Mouse (Mus musculus): ENCODE measurements around the gene Fam229b.

Fam229b gene

DNA sequence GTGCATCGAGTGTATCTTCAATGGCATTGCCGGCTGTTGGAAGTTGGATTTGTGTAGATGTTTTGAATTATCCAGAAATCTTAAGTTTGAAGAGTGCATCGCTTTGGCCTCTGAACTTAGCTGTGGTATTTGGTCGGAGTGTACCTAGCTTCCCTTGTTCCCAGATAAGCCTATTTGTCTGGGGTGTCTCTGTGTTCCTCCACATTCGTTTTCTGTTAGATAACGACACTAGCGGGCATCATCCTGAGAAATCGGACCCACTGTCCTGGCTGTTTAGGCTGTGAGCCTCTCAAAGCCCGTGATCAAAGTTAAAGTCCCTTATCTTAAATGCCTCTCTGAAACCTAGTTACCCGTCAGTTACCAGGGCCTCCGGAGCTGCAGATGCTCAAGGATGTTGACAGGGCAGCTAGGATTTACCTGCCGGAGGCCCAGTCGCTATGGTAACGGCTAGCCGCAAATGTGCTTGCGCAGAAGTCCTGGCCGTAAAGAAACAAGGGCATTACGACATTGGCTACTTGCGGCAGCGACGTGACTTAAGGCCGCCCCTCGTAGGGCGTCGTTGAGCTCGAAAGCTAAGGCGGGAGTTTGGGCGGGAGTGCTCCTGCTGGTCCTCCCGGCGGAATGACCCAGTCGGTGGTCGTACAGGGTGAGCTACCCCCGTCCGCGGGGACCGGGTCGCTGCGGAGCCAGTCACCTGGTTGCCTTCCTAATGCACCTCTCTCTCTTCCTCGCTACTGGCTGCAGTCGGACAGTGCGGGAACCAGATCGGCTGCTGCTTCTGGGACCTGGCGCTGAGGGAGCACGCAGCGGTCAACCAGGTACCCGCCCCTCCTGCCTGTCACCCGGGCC is at the start of gene Fam229b, which contains the start of gene Tube1:
TSS of gene Fam229b (minus strand) at position 453 of the 849 bp plus-strand sequence.
TSS of gene Tube1 (plus strand) at position 515 of the 849 bp plus-strand sequence.
- DNase-seq = peak; percentile 88

DNA sequence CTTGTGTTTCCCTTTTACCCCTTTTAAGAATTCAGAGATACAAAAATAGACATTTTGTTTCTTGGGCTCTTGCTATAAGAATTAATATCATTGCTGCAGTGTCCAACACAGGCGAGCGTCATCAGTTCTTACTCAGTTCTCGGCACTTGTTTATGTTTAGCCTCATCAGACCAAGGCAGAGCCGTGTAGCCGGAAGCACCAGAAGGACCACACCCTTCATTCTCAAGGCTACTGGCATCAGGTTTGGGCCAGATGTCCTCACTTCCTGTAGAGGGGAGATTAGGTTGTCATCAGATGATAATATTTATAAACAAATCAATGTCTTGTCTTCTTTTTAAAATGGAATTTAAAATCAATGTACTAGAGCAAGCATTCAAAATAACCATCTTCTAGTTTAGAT is 43.3 kb upstream of the Fam229b start:
- no peak for DNase-seq

DNA sequence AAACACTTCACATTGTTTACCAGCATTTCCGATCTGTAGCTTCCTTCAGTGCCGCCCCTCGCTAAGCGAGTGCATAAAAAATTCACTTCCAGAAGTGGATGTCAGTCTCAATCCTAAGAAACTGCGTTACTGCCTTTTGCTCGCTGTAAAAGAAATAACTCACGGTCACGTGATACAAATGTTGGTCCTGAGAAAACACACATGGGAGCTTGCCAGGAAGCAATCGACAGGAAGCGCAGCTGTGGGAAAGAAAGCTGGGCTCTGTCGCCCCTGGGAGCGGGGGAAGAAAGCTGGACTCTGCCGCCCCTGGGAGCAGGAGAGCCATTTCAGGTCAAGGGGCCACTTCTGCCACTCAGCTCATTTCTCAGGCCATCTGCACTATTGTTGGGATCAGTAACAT is 39.4 kb upstream of the Fam229b start:
- peak; percentile 14 for DNase-seq

DNA sequence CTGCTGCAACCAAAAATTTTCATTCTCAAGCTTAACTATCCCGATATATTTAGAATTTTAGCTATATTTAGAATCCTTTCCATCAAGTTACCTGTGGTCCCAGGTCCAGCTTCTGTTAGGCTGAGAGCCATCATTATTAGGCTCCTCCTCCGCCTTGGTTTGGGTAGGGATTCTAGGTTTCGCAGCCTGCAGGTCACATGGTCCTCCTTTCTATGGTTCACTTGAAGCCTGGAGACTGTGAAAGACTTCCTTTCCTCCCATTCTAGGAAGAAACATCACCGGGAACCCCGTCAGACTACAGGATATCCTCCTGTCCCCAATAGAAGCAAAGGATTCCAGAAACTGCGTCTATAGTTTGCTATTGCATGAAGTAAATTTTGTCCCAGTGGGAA is 38.8 kb upstream of the Fam229b start:
- no peak for DNase-seq

DNA sequence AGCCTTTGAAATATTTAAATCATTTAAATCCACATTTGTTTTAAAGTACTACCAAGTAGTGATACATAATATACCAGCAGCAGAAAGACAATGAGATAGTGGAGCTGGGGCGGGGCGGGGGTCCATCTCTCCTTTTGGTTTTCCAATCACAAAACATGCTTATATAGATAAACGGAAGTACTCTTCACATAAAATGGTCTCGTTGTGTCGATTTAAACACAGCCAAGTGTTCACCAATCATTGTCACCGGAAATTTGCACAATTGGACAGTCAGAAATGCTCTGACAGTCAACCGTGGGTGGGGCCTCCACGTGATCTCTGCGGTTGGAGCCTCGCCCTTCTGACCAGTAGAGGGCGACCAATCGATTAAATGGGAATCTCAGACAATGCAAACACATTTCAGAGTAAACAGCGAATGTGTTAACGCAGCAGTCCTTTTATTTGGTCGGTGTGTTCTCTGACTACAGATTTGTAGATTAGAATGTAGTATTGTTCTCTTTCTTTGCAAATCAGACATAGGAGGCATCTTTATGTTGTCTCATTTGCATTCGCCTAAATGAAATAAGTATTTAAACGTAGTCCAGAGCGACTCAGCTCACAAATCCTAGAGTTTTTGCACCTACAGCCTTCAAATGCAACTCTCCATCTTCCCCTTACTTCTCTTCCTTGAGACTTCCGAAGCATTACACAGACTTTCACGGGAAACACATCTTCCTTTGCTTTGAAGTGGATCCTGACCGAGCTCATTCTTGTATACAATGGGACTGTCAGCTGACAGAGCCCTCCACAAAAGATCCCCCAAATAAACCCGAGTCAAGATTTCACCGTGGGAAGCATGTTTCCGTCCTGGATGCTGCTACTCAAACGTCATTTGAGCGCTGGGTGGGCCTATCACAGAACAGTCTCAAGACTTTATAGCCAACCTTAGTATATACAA is 38.2 kb upstream of the Fam229b start:
- DNase-seq = peak; percentile 85

DNA sequence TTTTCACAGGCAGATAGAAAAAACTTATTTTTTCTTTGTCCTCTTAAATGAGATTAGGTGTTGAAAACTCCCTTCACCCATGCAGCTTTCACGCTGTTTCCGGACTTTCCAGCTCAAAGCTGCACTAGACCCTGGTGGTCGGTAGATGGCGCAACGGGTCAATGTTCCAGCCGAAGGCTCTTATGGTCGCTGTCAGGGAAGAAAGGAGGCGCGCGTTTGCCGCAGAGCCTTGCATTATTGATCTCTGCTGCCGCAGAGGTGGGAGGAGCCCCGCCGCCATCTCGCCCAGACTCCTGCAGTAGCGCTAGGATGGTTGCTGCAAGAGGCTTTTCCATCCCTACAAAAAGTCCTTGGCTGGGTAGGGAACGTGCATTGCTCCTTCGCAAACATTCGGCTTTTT is 37.4 kb upstream of the Fam229b start:
- DNase-seq = peak; percentile 88

DNA sequence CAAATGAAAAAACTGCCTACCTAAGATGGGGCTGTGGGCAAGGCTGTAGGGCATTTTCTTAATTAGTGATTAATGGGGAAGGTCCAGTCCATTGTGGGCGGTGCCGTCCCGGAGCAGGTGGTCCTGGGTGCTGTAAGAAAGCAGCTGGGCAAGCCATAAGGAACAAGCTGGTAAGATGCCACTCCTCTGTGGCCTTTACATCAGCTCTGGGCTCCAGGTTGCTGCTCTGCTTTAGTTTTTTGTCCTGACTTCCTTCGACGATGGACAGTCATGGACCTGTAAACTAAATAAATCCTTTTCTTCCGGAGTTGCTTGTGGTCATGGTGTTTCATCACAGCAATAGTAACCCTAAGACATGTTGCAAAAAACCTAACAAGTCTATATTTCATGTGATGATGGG is 37.0 kb upstream of the Fam229b start:
- DNase-seq = no peak

DNA sequence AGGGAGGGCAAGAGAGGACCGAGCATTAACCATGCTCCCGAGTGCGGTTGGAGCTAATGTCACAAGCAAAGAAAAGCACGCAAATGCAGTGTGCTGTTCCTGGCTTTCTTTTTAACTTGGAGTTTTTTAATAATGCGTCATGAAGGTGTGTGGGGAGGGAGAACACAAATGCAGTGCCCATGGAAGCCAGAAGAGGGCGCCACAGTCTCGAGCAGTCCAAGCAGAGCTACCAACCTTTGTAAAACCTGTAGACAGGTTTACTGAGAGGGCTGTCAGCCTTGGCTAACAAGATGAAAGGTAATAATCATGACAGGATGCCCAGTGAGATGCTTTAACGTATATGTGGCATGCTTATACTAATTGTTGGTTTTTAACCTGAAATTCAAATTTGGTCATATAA is 36.5 kb upstream of the Fam229b start:
- peak; percentile 68 for DNase-seq

DNA sequence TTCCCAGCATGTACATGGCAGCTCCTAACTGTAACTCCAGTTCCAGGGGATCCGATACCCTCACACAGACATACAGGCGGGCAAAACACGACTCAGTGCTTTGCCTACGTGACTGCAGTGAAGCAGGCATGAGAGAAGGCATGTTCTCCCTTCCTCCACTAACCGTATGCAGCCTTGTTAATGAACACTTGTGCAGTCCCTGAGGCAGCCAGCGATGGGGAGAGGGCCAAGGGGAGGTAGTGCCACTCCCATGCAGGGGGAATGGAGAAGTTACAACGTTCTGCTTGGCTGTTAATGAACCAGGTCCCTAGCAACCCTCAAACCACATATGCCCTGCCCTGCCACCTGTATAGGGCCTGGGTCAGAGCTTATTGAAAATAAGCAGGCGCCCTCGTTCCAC is 35.9 kb upstream of the Fam229b start:
- no peak for DNase-seq

DNA sequence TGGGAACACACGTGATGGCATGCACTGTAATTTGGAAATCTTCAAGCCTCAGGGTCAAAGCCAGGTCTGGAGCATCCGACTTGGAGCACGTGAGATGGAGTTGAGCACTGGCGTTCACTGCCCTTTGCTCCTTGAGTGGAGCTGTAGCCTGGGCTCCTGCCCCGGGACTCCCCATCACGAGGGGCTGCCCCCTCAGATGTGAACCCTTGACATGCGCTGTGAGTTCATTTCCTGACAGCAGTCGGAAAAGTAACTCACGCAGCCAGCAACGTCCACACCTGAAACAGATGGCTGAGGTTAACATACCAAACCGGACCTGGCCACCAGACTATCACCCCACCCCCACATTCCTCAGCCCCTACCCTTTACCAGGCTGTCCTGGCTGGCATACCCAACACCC is 33.9 kb upstream of the Fam229b start:
- DNase-seq = no peak

DNA sequence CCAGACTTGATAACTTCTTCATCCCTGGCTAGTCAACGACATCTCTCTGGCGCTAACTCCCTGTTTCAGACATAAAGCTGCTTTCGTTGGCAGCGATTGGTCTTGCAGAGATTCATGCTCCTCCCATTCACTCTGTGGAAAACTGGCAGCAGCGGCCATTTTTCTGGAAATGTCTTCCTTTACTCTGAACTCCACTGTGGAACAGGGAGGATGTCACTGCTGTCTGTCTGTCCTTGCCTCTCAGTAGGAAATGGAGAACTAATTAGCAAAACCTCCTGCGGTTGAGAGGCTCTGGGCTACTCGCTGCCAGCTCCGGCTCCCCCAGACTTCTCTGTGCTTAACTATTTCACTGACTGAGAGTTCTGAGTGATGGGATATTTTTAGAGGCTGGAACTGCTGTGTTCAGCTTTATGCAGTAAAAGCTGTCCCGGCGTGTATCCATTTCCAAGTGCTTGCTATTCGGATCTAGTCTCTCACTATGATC is 32.0 kb upstream of the Fam229b start:
- DNase-seq = no peak

DNA sequence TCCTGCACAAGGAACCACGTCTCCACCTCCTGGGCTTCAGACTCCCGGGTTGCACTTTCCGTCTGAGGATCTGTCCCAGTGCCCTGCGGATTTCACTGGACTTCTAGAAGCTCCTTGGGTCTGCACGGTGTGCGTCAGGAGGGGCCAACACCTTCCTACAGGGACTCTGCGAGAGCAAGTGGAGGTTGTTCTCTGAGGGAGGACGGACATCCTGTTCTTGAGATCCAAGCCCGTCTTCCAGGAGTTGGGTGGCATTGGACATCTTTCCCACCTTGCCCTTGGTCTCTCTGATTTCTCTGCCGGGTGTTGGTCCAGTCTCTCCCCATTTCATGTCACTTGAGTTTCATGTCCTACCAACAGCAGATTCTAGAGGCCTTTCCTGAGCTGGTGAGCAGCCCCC is 30.0 kb upstream of the Fam229b start, which contains the start of gene Ccn6:
TSS of gene Ccn6 (minus strand) at position 101 of the 400 bp plus-strand sequence.
- DNase-seq = no peak

DNA sequence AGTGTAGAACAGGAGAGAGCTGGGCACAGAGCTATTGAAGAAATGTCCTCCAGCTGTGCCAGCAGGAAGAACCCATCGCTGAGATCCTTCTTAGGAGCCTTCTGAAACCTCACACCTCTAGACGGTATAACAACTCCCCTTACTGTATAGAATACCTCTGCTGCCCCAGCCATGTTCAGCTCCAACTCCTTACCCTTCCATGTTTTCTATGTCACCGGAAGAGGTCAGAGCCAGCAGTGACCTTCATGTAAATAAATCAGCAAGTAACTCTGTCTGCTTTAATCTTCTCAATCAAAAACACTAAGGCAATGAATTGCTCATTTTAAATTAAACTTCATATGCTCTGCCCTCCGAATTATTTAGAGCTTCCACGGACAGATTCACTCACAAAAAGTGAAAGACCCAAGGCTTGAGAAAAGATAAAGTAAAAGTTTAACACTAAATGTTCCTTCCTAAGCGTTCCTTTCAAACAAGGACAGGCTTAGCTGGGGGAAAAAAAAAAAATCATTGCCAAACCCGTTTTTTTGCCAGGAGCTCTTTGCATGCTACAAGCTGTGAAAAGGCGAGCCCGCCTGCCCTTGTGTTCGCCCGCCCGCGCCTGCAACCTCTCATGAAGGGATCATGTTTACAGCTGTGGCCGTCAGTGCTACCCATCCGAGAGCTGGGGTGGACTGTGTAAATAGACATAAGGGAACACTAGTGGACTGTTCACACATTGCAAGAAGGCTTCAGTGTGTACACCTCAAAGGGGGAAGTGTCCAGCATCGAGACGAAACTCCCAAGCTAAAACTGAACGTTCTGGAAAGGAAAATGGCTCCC is 29.2 kb upstream of the Fam229b start:
- DNase-seq = no peak

DNA sequence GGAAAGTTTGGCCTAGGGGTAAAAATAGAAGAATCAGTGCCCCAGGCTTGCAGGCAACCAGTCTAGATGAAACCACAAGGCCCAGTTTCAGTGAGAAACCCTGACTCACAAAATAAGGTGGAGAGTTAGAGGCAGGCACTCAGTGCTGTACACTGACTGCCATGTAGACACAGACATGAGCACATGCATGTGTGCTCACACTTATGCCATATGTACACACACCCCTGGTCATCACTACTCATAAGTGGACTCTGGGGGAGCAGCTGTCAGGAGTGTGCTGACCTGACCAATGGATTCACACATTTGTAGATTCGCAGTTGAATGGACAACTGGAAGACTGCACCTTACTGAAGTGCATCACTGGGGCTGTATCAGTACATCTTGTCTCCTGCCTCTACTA is 27.7 kb upstream of the Fam229b start:
- no peak for DNase-seq

DNA sequence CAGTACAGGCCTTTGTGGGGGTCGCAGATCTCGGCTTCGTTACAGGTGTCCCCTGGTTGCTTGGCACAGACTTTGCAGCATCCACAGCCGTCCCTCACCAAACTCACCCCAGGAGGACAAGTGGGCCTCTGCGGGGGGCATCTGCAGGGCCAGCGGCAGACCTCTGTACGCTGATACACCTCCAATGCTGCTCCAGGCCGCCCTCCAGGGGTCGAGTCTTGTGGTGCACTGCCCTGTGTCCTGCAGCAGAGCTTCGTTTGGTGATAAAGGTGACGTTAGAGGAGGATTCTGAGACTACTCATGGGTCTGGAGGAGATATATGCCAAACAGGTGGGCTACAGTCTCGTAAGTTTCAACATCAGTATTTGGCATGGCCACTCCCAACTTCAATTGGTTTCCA is 24.6 kb upstream of the Fam229b start:
- DNase-seq = no peak

DNA sequence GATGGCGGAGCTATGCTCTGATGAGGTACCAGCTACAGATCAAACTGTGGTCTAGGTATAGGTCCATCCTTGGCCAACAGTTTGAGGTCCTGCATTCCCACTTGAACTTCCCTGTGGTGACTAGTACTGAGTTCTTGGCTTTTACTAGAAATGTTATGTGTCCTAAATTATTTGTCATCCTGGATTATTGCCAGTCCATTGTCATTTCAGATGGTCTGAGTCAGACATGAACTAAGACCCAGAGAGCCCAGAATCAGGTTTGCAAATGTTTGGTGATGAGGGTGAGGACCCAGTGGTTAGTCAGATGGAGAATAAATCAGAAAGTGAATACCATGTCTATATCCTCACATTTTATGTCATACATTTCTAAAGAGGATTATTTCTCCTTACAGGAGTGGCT is 23.6 kb upstream of the Fam229b start:
- DNase-seq = no peak

DNA sequence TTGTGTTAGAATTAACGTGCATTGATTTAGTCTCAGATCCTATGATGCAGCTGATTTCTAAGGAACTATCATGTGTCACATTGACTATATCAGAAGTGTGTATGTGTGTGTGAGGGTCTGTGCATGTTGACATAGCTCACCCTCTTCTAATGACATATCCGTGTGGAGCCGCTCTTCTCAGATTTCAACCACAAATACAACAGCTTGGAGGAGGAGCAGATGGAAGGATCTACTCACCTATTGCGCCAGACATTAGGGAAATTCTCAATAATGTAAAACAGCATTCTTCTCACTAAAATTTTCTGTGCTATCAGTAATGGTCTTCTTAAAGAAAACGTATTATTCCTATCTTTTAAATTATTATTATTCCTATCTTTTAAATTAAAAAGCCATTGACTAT is 23.0 kb upstream of the Fam229b start:
- DNase-seq = no peak

DNA sequence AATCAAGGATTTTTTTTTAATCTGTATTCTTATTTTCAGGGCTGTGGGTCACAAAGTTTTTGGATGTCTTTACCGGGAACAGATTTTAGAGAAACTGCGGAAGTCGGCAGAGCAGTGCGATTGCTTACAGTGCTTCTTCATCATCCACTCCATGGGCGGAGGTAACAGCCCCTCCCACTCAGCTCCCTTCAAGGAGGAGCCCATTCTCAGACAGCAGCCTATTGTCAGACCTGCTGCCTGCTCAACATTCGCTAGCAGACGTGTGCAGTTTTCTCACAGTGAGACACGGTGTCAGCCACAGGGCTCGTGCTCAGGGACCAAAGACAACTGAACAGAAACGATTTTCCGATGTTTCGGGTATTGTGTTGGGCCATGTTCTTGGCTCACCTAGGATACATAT is 8.5 kb upstream of the Fam229b start:
- DNase-seq = no peak

DNA sequence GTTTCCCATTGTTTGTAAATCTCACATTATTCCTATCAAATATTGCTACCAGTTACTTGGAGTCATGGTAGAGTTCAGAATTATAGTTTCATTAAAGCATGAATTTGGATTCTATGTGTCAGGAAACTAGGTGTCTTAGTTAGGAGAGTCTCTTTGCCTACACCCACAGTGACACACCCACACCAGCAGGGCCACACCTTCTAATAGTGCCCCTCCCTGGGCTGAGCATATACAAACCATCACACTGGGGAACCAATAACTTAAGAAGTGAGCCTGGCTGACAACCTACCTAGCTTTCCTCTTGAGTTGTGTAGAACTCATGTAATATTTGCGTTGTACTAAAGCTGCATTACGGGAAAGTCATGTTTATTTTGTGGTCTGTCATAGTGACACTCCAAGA is 7.7 kb upstream of the Fam229b start:
- DNase-seq = peak; percentile 41

DNA sequence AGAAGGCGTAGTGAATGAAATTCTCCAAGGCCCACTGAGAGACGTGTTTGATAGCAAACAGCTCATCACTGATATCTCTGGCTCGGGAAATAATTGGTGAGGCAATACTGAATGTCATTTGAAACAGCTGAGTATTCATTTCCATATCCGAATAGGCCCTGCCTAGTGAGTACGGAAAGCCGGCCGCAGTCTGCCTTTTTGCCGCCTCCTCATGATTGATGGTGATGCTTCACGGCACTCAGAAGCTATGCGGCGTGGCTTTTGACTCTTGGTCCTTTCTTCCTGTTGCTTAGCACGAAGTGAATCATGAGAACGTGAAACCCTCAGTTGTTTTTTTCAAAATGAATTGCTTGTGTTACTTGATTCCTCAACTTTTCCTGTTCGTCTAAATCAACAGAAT is 7.1 kb upstream of the Fam229b start:
- DNase-seq = no peak

DNA sequence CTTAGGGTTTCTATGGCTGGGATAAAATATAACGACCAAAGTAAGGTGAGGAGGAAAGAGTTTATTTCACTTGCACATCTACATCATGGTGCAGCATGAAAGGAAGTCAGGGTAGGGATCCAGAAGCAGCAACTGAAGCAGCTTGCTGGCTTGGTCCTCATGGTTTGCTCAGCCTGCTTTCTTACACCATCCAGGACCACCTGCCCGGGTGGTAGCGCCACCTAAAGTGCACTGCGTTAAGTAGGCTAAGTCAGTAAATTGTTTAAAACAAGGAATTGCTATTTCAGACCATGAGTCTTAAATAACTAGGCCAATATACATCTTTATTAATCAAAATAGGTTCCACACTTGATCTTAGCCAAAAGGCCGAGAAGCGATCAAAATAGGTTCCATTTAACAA is 5.0 kb upstream of the Fam229b start:
- no peak for DNase-seq

DNA sequence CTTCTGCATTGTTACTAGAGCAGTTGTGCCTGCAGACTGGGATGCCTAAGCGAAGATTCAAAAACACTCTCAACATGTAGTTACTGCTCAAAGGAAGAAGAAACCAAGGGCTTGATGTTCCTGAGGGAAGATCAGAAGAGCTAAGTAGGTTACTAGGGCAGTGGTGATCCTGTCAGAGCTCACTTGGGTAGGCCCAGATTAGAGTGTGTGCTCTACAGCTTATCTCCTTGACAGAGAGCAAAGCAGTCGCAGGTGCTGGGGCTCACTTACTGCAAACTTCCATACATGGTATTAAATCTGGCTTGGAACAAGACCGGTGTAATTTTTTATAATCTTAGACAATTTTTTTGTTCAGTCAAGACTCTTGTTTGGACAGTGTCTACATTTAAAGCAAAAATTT is 4.1 kb upstream of the Fam229b start:
- no peak for DNase-seq

DNA sequence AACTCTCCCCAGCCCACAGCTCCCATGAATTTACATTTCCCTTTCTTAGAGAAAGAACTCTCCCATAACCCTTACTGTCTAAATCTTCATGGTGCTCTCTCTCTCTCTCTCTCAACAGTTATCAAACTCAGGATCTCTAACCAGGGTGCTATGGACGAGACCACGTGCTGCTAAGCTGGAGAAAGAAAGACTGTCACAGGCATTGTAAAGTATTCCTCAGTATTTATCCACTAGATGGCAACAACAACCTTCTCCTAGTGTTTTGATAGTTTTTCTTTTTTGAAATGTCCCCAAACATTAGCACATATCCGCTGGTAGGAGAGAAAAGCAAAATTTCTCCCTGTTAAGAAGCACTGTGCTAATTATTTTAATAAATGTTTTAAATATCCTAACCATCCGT is 12.3 kb downstream of the Fam229b start:
- no peak for DNase-seq
